Mouse (Mus musculus) cerebellum, adult (tissue): ENCODE results near the gene Oaz1.
"Not testable (repeated sequence)": the region's sequence is repeated elsewhere in the genome, so short reads cannot be mapped to it uniquely, and the experiment has no call there.

Source experiments
- ATAC-seq: cut with Nextera tagmentation; 2 replicates; pipeline ENCODE4 v1.9.2; 2017; ENCODE audit warnings: mild to moderate bottlenecking, moderate library complexity, mixed read lengths; ENCODE audit not compliant: insufficient number of reproducible peaks, low FRiP score, low TSS enrichment

Oaz1 gene

DNA sequence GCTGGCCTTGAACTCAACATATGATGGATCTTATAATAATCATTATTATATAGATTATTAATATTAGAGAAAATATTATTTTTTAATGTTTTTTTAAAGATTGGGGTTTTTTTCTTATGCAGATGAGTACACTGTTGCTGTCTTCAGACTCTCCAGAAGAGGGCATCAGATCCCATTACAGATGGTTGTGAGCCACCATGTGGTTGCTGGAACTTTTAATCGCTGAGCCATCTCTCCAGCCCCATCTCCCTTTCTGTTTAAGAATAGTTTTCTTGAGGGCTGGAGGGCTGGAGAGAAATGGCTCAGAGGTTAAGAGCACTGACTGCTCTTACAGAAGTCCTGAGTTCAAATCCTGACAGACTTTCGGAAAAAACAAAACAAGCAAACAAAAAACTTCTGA is 4.5 kb upstream of the Oaz1 start:
- no peak for ATAC-seq

GRCm38 (mm10) chr10:80822528-80822927 is 3.9 kb upstream of the Oaz1 start:
- no peak for ATAC-seq

- no peak for ATAC-seq
Measured at GRCm38 (mm10) chr10:80823316-80823715, 3.1 kb upstream of the Oaz1 start.

GRCm38 (mm10) chr10:80823847-80824643 is 2.4 kb upstream of the Oaz1 start:
- no peak for ATAC-seq

GRCm38 (mm10) chr10:80824827-80825226 is 1.6 kb upstream of the Oaz1 start:
- no peak for ATAC-seq

- no peak for ATAC-seq
Measured at GRCm38 (mm10) chr10:80827063-80827869, 810 bp downstream of the Oaz1 start.

DNA sequence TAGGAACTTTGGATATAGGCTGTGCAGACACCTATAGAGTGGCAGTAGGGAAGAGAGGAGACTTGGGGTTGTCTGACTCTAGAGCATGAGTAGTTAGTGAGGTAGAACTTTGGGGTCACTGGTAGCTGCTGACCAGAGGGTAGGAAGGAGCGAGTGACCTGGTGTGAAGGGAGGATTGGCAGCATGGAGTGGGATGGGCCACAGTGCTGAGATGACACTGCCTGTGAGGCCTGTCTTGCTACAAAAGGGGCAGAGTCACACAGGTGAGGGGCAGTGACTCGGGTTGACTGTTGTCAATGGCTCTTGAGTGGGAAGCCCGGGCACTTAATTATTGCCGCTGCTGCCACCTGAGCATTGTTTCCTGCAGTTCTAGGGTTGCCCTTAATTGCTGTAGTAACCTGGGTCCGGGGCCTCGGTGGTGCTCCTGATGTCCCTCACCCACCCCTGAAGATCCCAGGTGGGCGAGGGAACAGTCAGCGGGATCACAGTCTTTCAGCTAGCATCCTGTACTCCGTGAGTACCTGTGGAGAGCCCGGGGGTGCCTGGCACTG is 1.5 kb downstream of the Oaz1 start:
- no peak for ATAC-seq

GRCm38 (mm10) chr10:80828587-80828986 is 2.1 kb downstream of the Oaz1 start:
- not testable (repeated sequence) for ATAC-seq

DNA sequence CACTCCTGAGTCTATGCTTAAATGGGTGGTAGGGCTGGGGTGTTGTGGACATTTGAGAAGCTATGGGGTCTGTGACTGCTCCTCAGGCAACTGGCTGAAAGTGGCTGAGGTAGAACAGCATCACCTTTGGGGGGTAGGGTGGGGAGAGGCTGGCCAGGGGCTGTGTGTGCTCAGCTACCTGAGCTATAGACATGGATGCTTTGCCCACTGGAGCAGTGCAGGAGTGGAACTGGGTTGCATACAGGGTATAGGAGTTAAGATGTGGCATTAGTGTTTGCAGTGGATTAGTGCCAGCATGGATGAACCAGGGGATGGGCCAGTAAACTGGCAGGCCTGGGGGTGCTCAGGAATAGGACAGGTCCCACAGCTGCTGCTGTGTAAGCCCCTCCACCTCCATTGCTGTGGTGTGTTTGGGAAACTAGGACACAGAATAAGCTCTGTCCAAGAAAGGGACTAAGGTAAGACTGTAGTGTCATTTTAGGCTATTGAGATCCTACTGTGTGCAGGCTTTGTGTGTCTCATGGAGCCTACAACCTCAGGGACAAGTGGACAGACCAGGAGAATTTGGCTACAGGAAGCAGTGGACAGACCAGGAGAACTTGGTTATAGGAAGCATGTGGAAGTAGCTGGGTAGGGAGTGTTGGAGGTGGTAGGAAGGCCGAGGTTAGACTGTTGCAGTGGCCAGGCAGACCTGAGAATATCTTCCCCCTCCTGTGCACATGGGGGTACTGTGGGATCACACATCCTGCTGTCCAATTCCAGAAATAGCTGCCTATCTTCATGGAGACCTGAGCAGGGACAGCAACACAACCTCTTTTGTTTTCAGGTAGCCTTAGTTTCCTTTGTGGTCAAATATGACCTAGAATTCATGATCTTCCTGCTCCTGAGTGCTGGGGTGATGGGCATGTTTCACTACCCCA is 3.2 kb downstream of the Oaz1 start:
- no peak for ATAC-seq

- ATAC-seq = no peak
Measured at GRCm38 (mm10) chr10:80831136-80831535, 4.7 kb downstream of the Oaz1 start.

DNA sequence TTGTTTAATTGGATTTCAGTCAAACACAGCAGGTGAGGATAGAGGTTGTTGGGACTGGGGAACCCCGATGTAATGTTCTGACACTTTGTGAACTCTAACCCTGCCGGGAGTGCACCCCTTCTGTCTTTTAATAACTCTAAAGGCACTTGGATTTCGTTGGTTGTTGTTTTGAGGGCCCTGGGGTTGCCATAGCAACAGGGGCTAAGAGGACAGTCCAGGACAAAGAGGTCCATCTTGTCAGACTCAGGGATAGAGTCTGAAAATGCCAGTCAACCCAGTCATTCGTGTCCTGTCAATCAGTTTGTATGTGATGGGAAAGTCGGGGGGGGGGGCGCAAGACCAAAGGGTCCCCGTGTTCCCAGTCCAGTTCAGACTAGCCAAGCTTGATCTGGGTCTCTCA is 6.4 kb downstream of the Oaz1 start:
- no peak for ATAC-seq

GRCm38 (mm10) chr10:80835617-80836016 is 9.2 kb downstream of the Oaz1 start:
- ATAC-seq = no peak

DNA sequence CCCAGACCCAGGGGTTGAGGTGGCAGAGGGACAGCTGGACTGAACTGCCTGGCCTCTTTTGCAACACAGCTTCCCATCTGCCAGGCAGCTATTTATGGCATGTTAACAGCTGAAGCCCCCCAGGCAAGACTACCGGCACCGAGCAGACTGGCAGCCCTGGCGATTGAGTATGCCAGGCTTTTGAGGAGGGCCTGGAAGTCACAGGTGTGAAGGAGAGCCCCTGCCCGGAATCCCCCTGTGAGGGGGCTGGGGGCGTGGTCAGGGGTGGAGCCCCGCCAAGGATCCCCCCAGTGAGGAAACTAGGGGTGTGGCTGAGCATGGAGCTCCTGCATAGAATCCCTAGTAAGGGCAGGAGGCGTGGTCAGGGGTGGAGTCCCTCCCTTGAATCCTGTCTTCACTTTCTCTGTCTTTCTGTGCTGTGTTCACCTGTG is 10.5 kb downstream of the Oaz1 start:
- ATAC-seq = no peak

DNA sequence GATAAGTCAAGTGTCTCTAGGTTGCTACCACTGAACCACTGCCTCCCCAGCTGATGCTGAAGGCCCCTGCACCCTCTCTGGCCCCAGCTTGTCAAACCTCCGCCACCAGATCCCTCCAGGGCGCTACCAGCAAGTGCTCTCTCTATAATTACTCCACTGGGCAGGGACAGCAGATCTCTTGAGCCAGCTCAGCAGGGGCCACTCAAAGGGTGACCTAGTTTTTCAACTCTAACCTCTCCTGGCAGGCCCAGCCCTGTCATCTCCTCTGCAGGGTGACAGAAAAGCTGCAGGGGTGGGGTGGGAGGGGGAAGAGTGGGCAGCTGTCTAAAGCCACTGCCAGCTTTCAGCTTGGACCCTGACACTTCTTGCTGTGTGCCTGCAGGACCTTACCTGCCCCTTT is 11.4 kb downstream of the Oaz1 start:
- ATAC-seq = peak; percentile 33; the same call in 1 of the 2 replicates

- ATAC-seq = no peak
Measured at GRCm38 (mm10) chr10:80838346-80838912, 12.0 kb downstream of the Oaz1 start.

DNA sequence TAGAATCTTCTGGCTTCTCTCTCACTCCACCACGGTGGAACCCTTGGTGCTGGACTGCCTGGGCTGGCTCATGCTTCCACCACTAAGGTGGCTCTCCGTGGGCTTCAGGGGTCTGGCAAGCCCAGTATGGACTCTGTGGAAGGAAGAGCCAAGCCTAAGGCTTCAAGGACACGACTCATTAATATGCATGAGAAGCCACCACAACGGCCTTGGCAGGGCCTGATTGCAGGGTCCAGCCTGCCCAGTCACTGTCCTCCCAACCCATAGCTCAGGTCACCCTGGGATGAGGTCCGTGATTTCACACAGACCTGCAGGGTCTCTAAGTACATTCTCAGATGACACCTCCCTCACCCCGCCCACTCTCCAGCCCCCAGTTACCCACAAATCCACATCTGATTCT is 13.4 kb downstream of the Oaz1 start:
- ATAC-seq = no peak

- no peak for ATAC-seq
Measured at GRCm38 (mm10) chr10:80841685-80842084, 15.2 kb downstream of the Oaz1 start.

DNA sequence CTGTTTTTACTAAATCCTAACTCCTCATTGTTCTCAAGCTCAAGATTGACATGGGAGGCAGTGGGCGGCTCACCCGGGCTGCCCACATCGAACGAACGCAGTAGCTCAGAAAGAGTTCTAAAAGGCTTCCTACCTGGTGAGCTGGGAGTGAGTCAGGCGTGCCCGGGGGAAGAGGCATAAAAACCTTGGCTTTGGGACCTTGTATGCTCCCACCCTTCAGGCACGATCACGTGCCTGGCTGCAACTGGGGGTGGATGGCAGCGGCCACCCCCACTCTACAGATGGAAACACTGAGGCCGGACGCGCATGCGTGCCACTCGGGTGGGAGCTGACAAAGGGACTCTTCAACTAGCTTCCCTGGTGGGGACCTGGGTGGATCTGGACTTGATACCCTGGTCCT is 15.9 kb downstream of the Oaz1 start:
- no peak for ATAC-seq

DNA sequence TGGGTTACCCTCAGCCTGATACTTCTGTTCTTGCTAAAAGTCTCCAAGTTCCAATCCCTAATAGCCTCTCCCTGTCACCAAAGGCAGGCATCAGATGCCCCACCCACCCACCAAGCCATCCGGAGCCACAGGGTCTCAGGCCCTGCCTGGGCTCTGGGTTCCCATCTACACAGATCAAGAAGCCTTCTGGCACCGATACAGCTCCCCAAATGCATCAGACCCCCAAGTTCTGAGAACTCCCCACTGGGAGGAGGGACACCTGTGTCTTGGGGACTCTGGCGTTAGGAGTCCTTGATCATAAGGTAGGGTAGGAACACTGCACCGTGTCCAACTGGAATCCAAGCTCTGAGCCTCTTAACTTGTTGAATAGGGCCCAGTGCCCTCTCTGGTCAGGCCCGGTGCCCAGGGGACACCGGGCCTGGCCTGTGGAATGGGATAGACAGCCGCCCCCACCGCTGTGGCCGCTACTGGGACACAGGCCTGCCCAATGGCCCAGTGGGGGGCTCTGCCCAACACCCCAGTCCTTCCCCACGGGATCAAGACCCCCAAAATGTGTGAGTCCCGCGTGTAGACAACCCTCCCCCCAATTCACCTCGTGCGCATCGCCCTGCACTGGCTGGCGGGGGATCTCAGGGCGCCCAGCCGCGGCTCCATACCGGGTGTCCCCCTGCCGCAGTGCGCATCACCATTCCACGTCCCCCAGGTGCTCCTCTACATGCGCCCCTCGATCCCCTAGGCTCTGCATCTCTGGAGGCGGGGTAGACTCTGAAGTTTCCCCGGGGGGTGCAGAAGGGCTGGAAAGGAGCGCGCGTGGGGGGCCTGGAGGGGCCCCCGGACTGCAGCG is 16.9 kb downstream of the Oaz1 start:
- no peak for ATAC-seq
